Mouse (Mus musculus): ENCODE data around the gene Jade2.
"Not testable (repeated sequence)": the region's sequence is repeated elsewhere in the genome, so short reads cannot be mapped to it uniquely, and the experiment has no call there.

Jade2 gene

DNA sequence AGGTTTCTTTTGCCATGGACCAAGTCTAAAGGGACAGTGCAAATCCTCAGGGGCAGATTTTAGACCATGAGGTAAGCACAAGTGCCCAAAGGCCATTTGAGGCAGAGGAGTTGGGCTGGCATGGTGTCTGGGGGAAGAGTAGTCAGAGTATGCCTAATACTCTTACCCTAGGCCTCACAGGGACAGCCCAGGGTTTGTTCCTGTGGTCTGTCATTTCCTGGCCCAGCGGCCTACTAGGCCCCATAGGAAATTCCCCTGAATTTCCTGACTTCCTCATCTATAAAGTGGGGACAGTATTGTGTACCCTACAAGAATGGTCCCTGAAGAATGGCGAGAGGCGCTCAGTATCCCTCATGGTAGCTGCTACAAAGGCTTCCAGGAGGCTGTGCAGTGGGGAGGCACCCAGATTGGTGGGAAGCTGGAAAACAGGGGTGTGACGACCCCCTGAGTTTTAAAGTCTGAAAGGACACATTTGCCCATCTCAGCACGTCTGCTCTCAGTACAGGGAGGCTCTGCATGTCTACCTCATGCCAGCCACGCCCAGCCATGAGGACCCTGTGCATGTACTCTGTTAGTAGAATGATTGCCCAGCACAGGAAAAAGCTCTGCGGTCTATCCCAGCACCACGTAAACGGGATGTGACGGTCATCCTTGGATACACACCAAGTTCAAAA is 23.9 kb downstream of the Jade2 start:
- DNase-seq, result no peak

DNA sequence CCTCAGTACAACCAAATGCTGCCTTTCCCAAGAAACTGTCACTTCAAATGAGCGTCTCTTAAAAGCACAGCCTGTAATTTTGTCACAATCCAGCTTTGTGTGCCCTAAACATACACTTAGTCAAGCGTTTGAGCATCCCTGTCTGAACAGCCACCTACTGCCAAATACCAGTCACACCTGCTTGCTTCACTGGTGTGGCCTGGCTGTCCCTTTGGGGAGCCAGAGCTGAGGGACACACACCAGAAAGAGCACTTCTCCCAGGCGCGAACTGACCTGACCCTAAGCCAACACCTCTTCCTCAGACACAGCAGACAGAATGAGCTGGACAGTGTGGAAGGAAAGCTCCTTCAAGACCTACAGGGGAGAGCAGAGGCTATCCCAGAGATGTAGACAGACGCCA is 24.5 kb downstream of the Jade2 start:
- no peak for DNase-seq

DNA sequence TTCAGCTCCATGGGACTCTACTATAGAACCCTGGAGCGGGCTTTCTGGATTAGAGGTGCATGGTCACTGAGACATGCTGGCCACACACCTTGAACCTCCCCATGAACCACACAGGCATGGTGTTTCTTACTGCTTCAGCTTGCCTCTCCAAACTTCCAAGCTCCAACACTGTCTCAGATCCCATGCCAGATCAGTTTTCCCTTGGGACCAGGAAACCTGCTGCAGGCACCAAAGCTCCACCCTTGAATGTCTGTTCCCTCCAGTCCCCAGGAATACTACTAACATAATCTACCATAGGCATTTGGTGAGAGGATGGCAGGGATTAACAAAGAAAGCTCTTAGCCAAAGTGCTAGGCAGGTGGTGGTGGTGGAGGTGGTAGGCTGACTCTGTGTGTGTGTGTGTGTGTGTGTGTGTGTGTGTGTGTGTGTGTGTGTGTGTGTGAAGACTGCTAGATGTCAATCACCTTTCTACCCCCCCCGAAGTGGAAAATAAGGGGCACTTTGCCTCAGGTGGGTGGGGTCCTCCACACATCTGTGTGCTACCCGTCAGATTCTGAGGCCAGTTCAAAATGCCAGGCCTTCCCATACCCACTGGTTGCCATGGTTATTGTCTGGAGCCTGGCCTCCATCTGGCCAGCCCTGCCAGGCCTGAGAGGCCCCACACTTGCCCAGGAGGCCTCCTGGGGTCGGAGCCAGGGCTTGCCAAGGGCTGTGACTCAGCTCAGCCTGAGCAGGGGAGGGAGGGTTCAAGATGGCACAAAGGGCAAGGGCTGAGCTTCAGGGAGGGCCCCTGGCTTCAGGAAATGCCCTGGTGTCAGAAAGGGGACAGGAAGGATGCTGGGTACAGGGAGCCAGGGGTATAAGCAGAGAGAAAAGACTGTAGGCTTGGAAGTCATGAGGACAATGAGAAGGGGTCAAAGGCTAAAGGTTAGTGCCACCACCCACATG is 25.2 kb downstream of the Jade2 start:
- DNase-seq, result peak; percentile 47

GRCm38 (mm10) chr11:51824867-51825424 is 32.5 kb downstream of the Jade2 start:
- no peak for DNase-seq

DNA sequence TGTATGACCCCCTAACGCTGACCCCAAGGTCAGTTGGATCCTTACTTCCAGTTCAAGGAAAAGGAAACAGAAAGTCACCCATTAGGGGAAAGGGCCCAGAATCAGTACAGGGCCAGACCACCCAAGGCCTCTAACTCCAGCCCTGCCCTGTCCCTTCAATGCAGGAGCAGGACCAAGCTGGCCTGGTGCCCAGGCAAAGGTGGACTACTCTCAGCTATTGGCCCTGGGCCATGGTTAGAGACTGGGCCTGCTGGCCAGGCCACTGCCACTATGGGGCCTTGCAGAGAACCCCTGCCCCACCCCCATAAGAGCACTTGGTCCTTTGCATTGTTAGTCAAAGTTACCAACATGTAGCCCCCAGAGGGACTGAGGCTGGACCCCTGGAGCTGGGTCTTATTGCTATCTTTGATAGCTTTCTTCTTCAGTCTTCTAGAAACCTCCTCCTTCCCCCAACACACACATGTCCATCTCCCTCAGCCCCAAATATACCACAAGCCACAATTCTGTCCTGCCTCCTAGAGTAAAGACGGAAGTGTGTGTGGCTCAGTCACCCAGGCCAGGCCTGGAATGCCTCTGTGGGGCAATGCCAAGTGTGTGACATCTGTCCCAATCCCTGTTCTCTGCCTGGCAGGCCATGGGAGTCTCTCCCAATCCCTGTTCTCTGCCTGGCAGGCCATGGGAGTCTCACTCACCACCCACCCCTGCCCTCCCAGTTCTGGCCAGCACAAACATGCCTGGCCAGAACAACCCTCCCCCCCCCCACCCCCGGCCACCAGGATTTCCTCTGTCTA is 33.3 kb downstream of the Jade2 start:
- DNase-seq, result no peak

DNA sequence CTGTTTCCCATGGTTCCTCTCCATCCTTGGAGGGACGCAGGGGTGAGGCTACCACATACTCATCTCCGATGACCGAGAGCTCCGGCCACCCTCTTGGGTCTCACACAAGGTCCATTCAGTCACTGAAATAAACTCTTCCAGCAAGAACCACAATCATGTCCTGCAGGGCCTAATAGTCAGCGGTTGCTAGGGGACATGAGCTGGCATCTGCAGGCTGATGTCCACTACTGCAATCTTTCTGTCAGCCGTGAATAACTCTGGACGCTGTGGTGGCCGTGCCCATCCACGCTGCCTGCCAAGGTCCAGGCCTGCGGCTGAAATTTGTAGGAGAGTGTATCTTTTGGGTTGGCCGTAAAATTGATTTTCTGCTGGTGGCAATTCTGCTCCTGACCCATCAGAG is 34.2 kb downstream of the Jade2 start:
- no peak for DNase-seq

DNA sequence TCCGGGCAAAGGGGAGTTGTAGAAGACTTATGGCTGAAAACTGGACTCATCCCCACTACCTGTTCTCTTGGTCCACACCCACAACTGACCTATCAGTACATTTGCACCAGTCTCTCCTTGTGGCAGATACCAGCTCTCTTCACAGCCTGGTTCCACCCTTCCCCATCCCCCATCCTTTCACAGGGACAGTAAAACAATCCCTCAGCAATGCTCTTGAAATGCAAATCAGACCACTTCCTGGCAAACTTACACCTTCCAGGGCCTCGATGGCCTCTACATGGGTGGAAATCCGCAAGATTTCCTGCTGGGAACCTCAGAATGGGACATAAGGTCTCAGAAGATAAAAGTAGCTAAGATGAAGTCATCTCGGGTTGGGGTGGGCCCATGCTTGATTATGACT is 34.7 kb downstream of the Jade2 start:
- no peak for DNase-seq

DNA sequence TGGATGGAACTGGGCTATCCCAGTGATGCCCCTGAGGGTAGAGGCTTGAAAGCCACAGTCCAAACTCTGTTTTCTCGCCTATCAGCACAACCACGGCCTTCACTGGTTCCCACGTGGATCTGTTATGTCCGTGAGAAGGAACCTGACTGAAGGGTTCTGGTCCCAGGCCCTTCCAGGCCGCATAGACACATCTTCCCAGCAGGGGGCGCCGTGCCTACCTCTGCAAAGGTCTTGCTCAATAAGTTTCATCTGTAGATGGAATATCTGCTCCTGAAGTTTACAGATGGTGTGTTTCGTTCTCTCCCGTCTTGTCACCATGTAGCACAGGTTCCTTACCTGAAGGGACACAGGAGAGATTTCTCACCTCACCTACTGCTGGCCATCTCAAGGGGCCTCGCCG is 36.6 kb downstream of the Jade2 start:
- DNase-seq, result no peak

- DNase-seq, result no peak
Measured at GRCm38 (mm10) chr11:51819964-51820363, 37.5 kb downstream of the Jade2 start.

DNA sequence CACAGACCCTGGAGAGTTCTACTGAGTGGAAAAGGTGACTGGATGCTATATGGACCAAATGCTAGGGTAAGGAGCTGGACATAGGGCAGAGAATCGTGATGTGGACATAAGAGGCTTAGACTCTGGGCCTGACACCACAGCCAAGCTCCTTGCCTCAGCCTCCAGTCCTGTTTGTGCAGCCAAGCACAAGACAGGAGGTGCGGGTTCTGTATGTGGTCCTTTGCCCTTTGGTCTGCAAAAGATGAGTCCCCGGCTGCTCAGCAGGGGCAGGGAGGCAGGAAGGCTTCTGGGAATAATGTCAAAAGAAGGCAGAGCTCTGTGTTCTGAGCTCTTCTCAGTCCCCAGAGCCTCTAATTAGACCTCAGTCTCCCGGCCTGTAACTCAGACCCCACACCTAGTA is 38.6 kb downstream of the Jade2 start:
- no peak for DNase-seq

DNA sequence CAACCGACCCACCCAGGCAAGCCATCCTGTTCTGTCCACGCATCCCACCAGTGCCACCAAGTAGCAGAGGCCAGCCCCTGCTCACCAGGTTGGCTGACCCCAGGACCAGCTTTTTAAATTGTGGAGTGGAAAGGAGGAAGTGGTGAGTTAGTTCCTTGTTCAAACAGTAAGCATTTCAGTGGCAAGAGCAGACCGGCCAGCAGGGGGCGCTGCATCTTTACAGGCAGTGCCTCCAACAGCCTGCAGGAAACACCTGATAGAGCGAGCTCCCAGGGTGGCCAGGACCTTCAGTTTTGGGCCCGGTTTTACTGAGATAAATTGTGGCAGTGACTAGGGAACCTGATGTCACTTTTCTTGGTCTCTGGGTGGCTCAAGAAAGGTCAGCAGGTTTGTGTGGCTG is 39.7 kb downstream of the Jade2 start:
- peak; percentile 87 for DNase-seq

DNA sequence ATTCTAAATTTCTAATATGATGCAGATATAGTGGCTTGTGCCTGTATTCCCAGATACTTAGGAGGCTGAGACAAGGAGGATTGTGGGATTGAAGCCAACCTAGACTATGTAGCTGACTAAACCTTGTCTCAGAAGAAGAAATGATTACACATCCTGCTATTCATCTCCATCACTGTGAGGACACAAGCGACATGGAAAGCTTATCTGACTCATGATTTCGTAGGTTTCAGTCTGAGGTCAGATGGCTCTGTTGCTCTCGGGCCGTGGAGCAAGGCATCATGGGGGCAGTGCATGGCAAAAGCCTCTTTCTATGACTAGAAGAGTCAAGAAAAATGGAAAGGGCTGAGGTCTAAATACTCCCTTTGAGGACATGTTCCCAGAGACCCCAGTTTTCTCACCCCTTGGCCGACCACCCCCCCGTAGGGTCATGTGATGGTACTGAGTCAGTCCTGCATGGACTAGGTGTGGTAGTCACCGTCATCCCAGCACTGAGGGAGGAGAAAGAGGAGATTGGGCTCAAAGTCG is 45.4 kb downstream of the Jade2 start:
- DNase-seq, result no peak

- DNase-seq, result no peak
Measured at GRCm38 (mm10) chr11:51811230-51811629, 46.2 kb downstream of the Jade2 start.

DNA sequence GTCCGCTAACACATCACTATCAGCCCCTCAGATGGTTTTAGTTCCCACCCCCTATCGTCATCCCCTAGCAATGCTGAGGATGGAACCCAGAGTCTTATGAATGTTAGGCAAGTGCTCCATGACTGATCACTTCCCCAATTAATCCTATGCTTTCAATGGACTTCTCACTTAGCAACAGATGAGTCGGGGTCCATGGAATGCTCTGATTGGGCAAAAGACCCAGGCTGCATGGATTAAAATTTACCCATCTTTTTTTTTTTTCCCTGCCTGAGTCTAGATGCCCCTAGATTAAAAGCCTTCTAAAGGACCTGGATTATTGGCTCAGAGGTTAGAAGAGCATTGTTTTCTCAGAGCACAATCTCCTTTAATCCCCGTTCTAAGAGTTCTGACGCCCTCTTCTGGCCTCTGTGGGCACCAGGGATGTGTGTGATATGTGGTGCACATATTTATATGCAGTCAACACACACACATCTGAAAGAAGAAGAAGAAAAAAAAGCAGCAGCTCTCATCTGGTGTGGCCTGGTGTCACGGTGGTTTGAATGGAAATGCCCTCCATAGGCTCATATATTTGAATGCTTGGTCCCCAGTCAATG is 47.7 kb downstream of the Jade2 start:
- DNase-seq, result no peak

- DNase-seq, result no peak
Measured at GRCm38 (mm10) chr11:51807108-51807879, 50.2 kb downstream of the Jade2 start.

- DNase-seq, result peak; percentile 84
Measured at GRCm38 (mm10) chr11:51805221-51805981, 52.1 kb downstream of the Jade2 start.

DNA sequence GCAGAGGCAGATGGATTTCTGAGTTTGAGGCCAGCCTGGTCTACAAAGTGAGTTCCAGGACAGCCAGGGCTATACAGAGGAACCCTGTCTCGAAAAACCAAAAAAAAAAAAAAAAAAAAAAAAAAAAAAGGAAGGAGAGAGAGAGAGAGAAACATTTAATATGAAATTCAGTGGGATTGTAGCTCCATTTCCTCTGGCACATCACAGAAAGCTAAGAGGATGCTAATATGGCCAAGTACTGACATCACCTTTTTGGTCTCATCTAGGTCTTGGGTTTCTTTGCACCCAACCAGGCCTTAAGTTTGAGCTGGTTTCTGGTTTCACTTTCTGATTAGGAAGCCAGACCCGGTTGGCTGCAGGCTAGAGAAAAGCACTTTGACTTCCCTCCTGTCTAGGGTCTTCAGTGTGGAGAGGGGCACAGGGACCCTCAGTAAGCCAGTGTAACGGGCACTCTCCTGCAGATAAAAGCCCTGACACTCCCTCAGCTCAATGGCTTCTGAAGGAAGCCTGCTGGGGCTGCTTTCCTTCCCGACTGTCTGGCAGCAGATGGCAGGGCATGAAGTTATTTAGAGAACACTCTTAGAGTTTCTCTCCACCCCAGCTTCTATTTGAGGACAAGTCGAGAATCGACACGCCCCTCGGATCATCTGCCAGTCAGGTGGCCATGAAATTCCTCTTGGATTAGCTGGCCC is 56.7 kb downstream of the Jade2 start:
- DNase-seq, result peak; percentile 45

DNA sequence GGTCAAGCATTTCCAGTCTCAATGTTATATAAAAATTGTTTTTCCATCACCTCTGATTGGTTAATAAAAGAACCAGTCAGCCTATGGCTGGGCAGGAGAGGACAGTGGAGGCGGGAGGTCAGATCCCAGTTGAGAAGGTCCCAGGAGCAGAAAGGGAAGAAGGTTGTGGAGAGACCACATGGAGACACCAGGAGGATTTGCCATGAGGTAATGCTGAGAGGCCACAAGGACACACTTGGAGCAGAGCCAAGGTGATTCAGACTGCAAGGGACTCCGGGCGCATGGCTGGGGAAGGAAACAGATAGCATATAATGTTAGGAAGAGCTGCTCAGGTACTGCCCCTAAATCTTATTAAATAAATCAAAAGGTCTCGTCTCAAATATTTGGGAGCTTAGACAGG is 61.2 kb downstream of the Jade2 start:
- no peak for DNase-seq

- no peak for DNase-seq
Measured at GRCm38 (mm10) chr11:51790662-51791061, 66.8 kb downstream of the Jade2 start.

DNA sequence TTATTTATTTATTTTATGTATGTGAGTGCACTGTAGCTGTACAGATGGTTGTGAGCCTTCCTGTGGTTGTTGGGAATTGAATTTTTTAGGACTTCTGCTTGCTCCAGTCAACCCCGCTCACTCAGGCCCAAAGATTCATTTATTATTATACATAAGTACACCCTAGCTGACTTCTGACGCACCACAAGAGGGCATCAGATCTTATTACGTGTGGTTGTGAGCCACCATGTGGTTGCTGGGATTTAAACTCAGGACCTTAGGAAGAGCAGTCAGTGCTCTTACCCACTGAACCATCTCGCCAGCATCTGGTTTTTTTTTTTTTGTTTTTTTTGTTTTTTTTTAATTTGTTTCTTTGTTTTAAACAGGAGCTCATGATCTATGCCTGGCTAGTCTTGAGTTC is 67.7 kb downstream of the Jade2 start:
- DNase-seq, result not testable (repeated sequence)
